Mouse (Mus musculus) bone marrow, adult 2 months (tissue): Measurements from ENCODE around the gene Ahcyl2.

Experiments used
- CTCF ChIP-seq: fragments of 200-500 bp; IDR thresholded peaks from 2 replicates; pipeline ENCODE4 v1.5.1; 2011; ENCODE audit warnings: low read length, control low read depth; ENCODE audit not compliant: control insufficient read depth, insufficient read depth
- POLR2A ChIP-seq: fragments of 200-500 bp; IDR thresholded peaks from 2 replicates; pipeline ENCODE4 v1.6.1; 2011; ENCODE audit warnings: low read depth, mild to moderate bottlenecking, control low read depth, low read length, borderline replicate concordance; ENCODE audit not compliant: control insufficient read depth

DNA sequence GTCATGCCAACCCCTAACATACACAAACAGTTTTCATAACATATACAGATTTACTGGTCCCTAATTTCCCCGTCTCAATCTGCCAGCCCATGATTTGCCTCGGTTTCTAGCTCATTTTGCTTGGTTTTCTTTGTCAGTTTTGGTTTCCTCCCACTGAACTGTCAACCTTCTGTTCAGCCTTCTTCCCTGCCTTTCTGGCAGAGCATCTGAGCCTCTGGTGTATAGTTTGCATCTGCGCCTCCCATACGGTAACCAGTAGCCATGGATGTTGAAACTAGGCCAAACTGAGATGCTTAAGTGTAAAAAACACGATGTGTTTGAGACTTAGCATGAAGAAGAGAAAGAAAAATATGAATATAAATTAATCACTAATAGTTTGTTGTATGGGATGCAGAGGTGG, 11.8 kb upstream of the Ahcyl2 start:
- TF ChIP-seq CTCF (no peak), POLR2A (no peak)
